Mouse (Mus musculus): ENCODE results near the gene Rasgrf1.

- peak; percentile 34; the same call in 1 of the 2 replicates for TF ChIP-seq CTCF (IDR thresholded peaks at IDR 0.05; ENCODE audit: extremely low read depth, insufficient read depth, insufficient read length, insufficient replicate concordance)
- TF ChIP-seq POLR2A (IDR thresholded peaks at IDR 0.05; ENCODE audit: low read depth, low read length) = no peak
These were observed 118.0 kb downstream of the Rasgrf1 start for GRCm38 (mm10) chr9:90027709-90028108.
